Mouse (Mus musculus): ENCODE measurements around the gene Galnt2.

DNA sequence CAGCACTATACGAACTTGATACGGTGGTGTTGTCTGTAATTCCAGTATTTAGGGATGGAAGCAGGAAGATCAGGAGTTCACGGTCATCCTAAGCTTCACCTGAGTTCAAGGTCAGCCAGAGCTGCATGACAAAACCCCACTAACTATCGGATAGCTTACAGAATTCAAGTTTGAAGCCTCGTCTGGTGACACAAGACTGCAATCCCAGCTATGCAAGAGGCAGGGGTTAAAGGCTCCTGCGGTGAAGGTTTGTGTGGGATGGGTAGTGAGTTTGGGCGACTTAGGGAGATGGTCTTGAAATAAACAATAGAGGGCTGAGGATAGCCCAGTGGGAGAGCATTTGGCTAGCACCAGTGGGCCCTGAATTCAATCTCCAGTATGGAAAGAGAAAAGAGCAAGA is 33.0 kb upstream of the Galnt2 start:
- TF ChIP-seq CTCF (IDR thresholded peaks at IDR 0.05; ENCODE audit: low read depth, low read length): no peak
- no peak for TF ChIP-seq POLR2A (IDR thresholded peaks at IDR 0.05; ENCODE audit: borderline replicate concordance, low read depth, low read length)

Measured in bone marrow macrophage, adult 2 months (primary cell).